Mouse (Mus musculus): Measurements from ENCODE around the gene Mxd1.

DNA sequence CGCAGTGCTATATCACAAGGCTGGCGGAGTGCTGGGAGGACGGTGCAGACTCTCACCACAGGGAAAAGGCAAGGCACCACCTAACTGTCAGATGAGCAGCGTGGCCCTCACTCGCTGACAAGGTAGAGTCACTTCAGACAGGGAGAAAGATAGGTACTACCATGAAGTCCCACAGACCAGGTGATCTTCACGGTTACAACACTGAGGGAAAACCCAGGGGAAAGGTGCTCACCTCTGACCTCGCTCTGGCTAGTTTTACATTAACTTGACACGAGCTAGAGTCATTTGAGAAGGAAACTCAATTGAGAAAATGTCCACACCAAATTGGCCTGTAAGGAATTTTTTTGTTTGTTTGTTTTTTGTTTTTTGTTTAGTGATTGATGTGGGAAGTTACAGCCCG lies 33.6 kb upstream of the Mxd1 start:
- TF ChIP-seq CTCF (IDR thresholded peaks at IDR 0.05) (no peak), EP300 (IDR thresholded peaks at IDR 0.05; ENCODE audit: insufficient read depth, low read depth, low read length) (no peak)
